Mouse (Mus musculus): ENCODE results near the gene 1700001P01Rik.
"Not testable (repeated sequence)": the region's sequence is repeated elsewhere in the genome, so short reads cannot be mapped to it uniquely, and the experiment has no call there.

1700001P01Rik gene

DNA sequence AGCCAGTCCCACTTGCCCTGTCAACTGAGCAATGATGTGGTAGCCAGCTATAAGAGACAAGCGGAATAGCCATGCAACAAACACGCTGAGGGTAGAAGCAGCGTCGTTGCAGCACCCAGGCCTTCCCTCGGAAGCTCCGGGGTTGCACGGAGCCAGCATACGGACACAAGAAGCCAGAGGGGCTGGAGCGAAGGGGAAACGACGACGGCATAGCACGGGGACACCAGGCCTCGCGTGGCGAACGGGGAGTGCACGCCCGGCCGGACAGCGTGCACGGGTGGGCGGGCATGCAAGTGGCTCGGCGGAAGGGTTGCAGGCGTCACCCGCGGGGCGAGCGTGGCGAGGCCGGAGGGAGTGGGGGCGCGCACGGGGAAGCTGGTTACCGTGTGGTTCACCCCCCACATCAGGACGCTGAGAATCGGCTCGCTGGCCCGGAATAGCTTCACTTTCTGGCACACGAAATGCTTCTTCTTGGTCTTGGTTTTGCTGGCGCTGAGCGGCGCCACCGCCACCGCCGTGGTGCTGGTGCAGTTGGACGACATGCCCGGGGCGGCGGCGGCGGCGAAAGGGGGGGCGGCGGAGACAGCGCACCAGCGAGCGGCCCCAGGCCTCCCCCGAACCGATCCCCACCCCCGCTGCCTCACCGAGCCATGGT is 31.5 kb downstream of the 1700001P01Rik start, which contains the start of gene Pip4k2b:
Gene Pip4k2b (minus strand): TSS at position 642 of the 655 bp plus-strand sequence.
- DNase-seq, result peak in 1 of 2 experiments; percentile 63

DNA sequence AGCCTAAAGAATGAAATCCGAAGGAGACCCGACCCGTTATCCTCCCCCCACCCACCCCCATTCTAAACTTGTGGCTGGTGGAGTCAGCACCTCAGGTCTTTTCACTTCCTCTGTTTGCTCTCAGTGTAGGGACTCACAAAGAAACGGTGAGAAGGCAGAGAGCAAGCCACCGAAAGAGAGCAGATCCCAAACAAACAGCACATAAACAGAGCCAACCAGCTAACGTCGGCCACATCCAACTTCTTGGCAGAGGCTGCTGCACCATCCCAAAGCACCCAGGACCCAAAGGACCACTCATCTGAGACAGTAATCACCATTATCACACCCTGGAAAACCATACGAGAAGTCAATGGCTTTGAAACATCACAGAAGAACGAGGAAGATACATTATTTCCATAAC is 32.3 kb downstream of the 1700001P01Rik start:
- DNase-seq, result no peak

DNA sequence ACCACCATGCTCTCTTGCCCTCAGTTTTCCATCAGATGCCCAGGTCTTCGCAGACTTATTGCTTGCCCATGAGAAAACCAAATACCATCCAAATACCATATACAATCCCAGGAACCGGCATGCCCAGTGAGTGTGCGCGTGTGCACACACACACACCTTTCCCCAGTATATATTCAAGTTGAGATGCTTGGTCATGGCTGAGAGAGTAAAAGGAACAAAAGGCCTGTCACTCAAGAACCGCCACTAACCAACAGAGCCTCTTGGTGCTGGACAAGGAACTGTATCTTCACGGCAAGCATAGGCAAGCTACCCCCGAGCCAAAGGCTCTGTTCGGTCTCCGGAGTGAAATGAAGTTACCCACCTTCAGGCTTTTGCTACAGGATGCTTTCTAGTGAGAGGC is 33.1 kb downstream of the 1700001P01Rik start:
- DNase-seq, result no peak

DNA sequence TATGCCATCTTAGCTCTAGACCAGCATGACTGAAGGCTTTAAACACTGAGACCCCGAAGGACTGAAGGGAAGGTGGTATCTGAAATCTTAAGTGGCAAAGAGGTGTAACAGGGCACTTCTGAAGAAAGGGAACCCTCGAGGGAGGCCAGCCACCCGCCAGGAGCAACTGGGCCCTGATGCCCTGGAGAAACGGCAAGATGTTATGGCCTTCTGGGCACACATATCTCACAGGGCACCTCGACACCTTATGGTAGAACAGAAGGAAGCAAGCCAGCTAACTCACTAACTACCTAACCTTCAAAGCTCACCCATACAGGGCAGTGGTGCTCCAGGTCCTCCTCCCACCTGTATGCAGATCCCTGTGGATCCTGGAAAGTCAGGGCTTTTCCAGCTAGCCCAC is 33.6 kb downstream of the 1700001P01Rik start:
- DNase-seq, result no peak

DNA sequence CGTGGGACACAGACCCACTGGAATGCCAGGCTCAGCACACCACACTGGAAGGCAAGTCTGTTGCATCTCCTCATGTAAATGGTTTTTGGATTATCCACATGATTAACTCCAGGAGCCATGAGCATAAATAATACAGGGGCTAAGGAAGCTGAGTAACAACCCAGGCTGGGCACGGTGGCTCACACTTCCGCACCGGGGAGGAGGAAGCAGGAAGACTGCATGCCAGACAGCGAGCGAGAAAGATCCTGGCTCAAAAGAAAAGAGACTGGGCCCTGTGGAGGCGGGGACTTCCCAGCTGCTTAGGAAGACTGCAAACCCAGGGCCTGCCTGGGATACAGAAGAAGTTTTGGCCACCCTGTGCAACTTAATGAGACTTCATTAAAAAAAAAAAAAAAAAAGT is 35.5 kb downstream of the 1700001P01Rik start:
- peak; percentile 38 to 42 for DNase-seq

DNA sequence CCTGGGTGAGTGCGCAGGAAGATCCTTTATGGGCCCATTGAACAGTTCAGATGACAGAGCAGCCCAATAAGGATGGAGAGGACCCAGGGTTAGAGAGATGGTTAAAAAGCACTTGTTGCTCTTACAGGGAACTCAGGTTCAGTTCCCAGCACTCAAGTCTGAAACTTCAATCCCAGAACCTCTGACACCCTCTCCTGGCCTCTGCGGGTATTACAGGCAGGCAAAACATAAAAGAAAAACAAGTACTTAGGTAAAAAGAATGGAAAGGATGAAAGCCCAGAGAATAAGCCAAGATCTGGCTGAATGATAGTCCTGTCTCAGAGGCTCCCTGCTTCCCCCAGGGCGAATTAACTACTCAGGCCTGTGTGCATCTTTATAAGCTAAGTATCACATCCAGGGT is 36.6 kb downstream of the 1700001P01Rik start:
- no peak for DNase-seq

DNA sequence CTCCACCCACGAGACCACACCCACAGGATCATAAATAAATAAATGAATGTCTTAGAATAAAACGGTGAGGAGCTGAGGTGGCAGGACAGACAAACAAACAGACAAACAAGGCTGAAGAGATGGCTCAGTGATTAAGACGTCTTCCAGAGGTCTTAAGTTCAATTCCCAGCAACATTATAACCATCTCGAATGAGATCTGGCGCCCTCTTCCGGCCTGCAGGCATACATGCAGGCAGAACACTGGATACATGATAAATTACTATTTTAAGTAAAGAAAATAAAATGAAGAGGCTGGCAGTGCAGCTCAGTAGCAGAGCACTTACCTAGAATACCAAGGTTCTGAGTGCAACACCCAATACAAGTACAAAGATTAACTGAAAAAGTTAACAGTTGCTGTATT is 37.0 kb downstream of the 1700001P01Rik start:
- DNase-seq, result no peak

DNA sequence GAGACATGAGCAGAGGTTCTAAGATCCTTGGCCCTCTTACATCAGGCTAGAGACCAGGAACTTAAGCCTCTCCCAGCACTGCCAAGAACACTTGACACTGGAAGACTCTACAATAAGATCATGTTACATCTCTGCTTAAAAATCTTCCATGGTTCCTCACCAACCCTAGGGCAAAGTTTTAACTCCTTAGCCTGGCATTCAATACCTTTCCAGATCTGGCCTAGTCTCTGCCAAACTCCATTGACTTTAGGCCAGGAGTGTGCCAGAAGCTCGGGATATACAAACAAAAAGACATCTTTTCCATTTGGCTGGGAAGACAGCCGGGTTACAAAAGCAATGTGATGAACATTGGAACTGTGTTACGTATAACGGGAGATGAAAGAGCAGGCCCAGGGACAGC is 38.1 kb downstream of the 1700001P01Rik start:
- DNase-seq, result no peak

DNA sequence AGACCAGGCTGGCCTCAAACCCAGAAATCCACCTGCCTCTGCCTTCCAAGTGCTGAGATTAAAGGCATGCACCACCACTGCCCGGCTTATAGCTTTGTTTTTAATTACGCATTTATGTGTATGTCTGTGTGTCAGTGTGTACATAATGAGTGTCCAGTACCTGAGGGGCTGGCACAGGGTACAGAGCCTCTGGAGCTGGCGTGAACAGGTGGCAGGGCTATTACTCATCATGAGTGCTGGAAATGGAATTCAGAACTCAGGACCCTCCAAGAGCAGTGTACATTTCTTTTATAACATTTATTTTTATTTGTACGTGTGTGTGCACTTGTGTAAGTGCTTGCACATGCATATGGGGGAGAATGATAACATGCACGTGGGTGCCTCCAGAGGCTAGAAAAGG is 39.1 kb downstream of the 1700001P01Rik start:
- DNase-seq, result no peak

DNA sequence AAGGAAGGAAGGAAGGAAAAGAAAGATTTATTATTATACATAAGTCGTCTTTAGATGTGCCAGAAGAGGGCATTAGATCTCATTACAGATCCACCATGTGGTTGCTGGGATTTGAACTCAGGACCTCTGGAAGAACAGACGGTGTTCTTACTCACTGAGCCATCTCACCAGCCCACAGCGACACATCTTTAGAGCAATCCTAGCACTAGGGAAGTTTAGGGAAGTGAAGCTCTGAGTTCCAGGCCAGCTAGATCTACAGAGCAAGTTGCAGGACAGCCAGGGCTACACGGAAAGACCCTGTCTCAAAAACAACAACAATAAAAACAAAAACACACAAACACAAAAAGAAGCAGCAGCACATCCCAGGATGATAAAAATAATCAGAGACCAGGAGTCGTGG is 40.9 kb downstream of the 1700001P01Rik start:
- not testable (repeated sequence) for DNase-seq

DNA sequence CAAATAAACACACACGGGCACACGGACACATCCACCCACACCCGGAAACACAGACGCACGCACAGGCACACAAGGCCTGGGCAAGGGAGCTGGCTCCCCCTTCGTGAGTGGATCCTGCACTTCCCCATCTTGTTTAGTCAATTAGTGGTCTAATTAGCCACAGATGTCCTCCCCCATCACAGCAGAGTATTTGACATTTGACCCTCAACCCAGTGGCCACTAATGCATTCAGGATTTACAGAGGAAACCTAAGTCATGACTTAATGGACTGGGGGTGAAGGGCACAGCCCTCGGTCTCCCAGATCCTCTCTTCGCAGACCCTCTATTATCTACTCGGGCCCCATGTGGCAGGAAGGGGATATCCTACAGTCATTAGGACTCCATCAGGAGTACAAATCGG is 42.0 kb downstream of the 1700001P01Rik start:
- no peak for DNase-seq

DNA sequence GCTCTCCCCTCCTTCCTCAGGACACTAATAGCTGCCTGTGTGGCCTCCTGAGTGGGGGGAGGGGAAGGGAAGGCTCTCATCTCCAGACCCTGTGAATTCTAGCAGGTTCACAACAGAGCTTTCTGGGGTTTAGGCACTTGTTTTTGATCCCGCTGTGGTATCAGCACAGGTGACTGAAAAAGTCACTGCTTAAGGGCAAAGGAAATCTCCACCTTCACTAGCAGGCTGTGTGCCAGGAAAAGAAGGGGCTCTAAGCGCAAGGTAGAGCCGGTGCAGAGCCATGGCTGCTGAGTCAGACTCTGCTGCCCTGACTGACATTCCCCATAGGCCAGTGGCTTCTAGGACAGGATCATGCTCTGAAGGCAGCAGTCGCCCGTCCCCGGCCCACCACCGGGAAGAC is 47.0 kb downstream of the 1700001P01Rik start:
- no peak for DNase-seq

DNA sequence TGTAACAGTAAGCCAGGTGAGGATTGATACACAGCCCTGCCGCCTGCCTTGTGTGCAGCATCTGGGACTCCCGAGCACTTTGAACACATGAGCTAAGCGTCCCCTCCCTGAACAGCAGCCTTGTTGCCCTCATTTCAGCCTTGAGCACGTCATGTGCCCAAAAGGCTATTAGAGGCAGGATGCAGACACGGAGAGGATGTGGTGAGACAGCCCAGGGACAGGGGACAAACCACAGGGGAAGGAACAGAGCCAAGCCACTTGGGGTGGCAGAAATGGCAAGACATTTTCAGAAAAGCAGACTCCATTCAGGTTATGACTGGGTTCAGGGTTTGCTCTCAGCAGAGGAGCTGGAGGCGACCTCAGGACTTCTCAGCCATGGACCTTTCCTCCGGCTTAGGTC is 47.4 kb downstream of the 1700001P01Rik start:
- DNase-seq, result peak; percentile 28 to 37

DNA sequence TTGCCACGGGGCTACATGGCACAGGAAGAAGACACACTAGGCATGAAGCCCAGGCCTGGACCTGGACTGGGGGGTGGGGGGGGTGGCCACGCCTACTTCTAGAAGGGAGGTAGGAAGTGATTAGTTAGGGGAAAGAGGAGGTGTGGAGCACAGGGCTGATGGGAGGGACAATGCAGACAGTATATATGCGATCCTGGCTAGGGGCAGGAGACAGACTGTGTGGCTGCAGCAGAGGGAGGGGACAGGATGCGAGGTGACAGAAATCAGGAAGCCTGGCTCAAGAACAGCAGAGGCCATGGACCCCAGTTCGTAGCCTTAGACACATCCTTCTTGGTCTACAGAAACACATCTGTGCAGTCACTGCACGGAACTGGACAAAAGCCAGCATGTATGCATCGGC is 52.0 kb downstream of the 1700001P01Rik start:
- no peak for DNase-seq

Data from lung, adult 18-20 months (tissue).